Mouse (Mus musculus) mouse trophoblast stem cell (cell line): Measurements from ENCODE around the gene Cep112.

Source experiments
- in situ Hi-C, 2 experiments: fragments of 300-500 bp; cut with MseI, MboI; formaldehyde crosslinking; loops; 2 replicates in 1 of 2; 3 replicates in 1 of 2; pipeline ENCODE4 v1.15.1; 2025

Cep112 gene

GRCm38 (mm10) chr11:108424889-108425591, at the start of gene Cep112:
Cep112 (plus strand) TSS chr11:108425192.
- in situ Hi-C loops: no loop called here

DNA sequence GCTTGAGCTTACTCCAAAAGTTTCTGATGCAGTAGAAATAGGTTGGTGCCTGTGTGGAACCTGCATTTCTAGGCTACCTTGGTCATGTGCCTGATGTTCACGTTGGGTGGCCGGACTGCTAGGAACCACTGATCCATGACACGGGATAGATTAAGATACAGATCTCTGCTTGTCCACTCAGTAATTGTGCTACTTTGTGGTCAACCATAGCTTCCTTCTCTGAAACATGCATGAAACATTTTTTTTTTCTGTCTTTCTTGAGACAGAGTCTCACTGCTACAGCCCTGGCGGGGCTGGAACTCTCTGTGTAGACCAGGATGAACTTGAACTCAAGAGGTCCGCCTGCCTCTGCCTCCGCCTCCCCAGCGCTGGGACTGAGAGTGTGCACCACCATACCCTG, 48.2 kb upstream of the Cep112 start:
- in situ Hi-C loops: loop anchor here (5.0 kb wide), 2 partner anchors 250 to 345 kb away; no protein-coding TSS in a partner anchor

DNA sequence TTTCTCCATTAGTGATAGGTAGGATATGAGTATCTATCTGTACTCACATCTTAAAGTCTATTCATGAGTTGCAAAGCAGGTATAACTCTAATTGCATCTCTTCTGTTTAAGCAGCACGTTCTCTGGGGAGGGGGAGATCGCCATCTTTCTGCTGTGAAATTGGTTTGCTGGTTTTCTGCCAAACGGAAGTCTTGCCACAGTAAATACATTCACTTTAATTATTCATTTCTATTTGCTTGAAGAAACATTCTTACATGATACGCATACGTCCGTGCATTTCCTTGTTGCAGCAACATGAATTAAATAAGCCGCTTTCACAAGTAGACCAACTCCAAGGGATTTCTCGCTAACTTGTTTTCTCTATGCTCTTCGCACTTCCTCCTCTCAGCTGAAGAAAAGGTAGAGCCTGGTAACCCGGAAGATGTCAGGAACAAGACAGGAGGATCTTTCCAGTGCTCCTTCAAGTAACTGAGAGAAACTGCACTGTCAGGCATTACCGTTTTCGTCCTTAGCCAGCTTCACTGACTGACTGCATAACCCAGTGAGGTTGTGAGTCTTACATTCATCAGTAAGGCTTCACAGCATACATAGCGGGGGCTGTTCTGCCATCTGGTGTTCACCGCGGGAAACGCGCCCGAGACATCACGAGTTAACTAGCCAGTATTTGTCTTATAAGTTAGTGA, 47.2 kb upstream of the Cep112 start:
- in situ Hi-C loops: loop anchor here (5.0 kb wide), 2 partner anchors 251 to 346 kb away; no protein-coding TSS in a partner anchor

DNA sequence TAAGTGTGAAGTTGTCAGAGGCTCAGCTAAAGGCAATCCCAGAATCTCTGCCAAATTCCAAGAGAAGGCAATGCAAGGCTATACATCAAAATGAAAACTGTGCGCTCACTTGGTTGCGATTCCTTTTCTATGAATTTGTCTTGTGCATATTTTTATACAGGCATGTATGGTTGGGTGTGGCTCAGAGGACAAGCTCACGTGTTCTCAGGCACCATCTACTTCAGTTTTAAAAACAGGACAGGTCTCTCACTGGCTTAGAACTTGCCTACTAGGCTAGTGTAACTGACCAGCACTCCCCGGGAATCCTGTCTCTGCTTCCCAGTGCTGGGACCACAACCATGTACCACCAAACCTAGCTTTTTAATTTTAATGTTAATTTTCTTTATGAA, 46.6 kb upstream of the Cep112 start:
- in situ Hi-C loops: loop anchor here (5.0 kb wide), 2 partner anchors 251 to 346 kb away; no protein-coding TSS in a partner anchor

- in situ Hi-C loops: no loop called here
Observed at GRCm38 (mm10) chr11:108382664-108383063, 42.3 kb upstream of the Cep112 start.

- in situ Hi-C loops: no loop called here
Observed at GRCm38 (mm10) chr11:108384920-108385665, 39.9 kb upstream of the Cep112 start.

- in situ Hi-C loops: no loop called here
Observed at GRCm38 (mm10) chr11:108385666-108386024, 39.3 kb upstream of the Cep112 start.

- in situ Hi-C loops: no loop called here
Observed at GRCm38 (mm10) chr11:108395061-108395460, 29.9 kb upstream of the Cep112 start.

- in situ Hi-C loops: no loop called here
Observed at GRCm38 (mm10) chr11:108396076-108396829, 28.7 kb upstream of the Cep112 start.

- in situ Hi-C loops: no loop called here
Observed at GRCm38 (mm10) chr11:108409876-108410644, 14.9 kb upstream of the Cep112 start.

GRCm38 (mm10) chr11:108416360-108416759, 8.6 kb upstream of the Cep112 start:
- in situ Hi-C loops: loop anchor here in 1 of 2 experiments (5.0 kb wide), 1 partner anchor 389 kb away; no protein-coding TSS in a partner anchor

- in situ Hi-C loops: loop anchor here in 1 of 2 experiments (5.0 kb wide), 1 partner anchor 391 kb away; no protein-coding TSS in a partner anchor
Observed at GRCm38 (mm10) chr11:108418540-108418939, 6.5 kb upstream of the Cep112 start.

- in situ Hi-C loops: loop anchor here in 1 of 2 experiments (5.0 kb wide), 1 partner anchor 392 kb away; no protein-coding TSS in a partner anchor
Observed at GRCm38 (mm10) chr11:108419242-108419641, 5.8 kb upstream of the Cep112 start.

DNA sequence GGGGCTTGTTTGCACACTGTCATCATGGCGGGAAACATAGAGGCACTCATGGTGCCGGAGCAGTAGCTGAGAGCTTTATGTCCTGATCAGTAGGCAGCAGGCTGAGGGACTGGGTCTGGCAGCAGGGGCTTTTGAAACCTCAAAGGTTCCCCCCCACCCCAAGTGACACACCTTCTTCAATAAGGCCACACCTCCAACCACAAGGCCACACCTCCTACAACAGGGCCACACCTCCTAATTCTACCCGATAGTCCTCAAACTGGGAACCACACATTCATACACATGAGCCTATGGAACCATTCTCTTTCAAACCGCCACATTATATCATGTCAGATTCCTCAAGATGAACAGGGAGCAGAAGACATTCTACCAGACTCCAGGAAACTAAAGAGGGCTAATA, 4.2 kb upstream of the Cep112 start:
- in situ Hi-C loops: no loop called here

DNA sequence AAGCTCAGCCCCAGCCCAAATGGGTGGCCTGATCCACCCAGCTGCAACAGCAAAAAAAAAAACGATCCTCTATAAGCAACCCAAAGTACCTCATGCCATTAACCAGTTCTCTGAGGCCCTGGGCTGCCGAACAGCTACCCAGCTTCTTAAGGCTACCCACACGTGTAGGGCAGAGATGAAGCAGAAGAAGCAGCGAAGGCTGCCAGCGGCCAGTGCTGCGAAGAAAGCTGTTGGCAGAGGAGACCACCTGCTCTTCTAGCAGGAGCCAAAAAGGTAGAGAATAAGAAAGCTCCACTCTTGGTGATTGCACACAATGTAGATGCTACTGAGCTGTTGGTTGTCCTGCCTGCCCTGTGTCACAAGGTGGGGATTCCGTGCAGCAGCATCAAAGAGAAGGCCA, 1.8 kb upstream of the Cep112 start:
- in situ Hi-C loops: no loop called here

- in situ Hi-C loops: no loop called here
Observed at GRCm38 (mm10) chr11:108424111-108424510, 881 bp upstream of the Cep112 start.

DNA sequence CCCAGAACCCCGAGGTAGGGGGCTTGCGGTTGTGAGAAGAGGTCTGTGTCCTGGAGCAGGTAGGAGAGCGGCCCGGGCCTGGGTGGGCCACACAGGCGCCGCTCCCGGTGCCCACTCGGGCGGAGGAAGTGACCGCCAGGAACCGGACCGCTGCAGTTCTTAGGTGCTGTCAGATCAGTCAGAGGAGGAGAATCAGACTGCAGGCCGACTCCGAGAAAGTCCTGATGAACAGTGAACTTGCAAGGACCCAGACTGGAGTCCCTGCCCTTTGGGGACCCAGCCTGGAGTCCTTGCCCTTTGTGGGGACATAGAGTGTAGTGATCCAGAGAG, 565 bp downstream of the Cep112 start:
- in situ Hi-C loops: no loop called here

DNA sequence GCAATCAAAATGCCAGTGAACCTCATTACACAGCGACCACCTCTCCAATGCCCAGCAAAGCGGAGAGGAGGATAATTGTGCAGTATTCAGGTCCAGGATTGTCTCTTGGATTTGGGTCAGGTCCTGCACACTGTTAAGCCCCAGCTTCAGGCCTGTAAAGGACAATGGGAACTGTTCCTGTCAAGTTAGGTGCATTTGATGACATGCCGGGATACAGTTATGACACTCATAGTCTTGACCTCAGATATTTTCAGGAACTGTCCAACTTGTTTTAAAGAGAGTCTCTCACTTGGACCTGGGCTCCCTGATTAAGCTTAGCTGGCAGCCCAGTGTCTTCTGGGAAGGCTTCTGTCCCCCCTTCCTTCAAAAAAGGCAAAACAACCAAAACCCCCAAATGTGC, 1.1 kb downstream of the Cep112 start:
- in situ Hi-C loops: no loop called here

DNA sequence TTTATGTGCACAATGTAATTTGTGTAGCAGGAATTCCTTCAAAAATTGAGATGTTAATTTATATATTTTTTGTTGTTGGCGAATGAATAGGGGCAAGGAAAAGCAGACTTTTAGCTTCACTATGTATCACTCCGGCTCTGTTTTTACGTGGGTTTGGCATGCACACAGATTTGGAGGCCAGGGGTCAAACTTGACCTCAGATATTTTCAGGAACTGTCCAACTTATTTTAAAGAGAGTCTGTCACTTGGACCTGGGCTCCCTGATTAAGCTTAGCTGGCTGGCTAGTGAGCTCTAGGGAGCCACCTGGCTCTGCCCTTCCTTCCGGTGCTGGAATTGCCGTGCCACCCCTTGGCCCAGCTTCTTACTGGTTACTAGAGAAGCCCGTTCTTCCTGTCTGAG, 2.2 kb downstream of the Cep112 start:
- in situ Hi-C loops: no loop called here

GRCm38 (mm10) chr11:108429076-108429475, 4.1 kb downstream of the Cep112 start:
- in situ Hi-C loops: no loop called here
